Mouse (Mus musculus) heart, embryonic 10.5 days (tissue): ENCODE results near the gene Gm20388. TPM values are rescaled to one million over a fixed set of nuclear protein-coding genes. Genes with fewer than 3 reads are reported as not detected.

Experiments used
- DNase-seq: peaks from one replicate; pipeline ENCODE4 v3.0.0-alpha.2; 2017; ENCODE audit warnings: low spot score
- H3K27ac ChIP-seq: fragments of 300-500 bp; sonication (generic); 2 replicates; pipeline ENCODE4 v1.5.1; 2016; ENCODE audit warnings: mild to moderate bottlenecking
- H3K27me3 ChIP-seq: fragments of 300-500 bp; sonication (generic); 2 replicates; pipeline ENCODE4 v1.6.1; 2016; ENCODE audit warnings: mild to moderate bottlenecking; ENCODE audit not compliant: poor library complexity, insufficient read depth, severe bottlenecking
- H3K36me3 ChIP-seq: fragments of 300-500 bp; sonication (generic); 2 replicates; pipeline ENCODE4 v1.6.1; 2016; ENCODE audit warnings: mild to moderate bottlenecking, moderate library complexity
- H3K4me1 ChIP-seq: fragments of 300-500 bp; sonication (generic); 2 replicates; pipeline ENCODE4 v1.6.1; 2016; ENCODE audit warnings: mild to moderate bottlenecking
- H3K4me3 ChIP-seq: fragments of 300-500 bp; sonication (generic); 2 replicates; pipeline ENCODE4 v1.5.1; 2016; ENCODE audit warnings: mild to moderate bottlenecking, moderate library complexity
- H3K9me3 ChIP-seq: fragments of 300-500 bp; sonication (generic); 2 replicates; pipeline ENCODE4 v1.6.1; 2016; ENCODE audit warnings: mild to moderate bottlenecking, moderate library complexity
- WGBS: fragments of 180-500 bp; shearing (Covaris S2); methylation state at CpG from one replicate; pipeline ENCODE4 v1.1.7; 2016; 5-methylcytosine and 5-hydroxymethylcytosine counted together
- polyA plus RNA-seq: library from polyadenylated mRNA; unstranded; fragments of >200 nt; fragmentation: Nextera tagmentation; extraction: Ambion mirVana; gene quantifications from 2 replicates; pipeline ENCODE4 v1.2.1, GENCODE M21; 2016

Gene Gm20388
- polyA plus RNA-seq, 1 experiment from 2014 or later: 4.5 TPM

DNA sequence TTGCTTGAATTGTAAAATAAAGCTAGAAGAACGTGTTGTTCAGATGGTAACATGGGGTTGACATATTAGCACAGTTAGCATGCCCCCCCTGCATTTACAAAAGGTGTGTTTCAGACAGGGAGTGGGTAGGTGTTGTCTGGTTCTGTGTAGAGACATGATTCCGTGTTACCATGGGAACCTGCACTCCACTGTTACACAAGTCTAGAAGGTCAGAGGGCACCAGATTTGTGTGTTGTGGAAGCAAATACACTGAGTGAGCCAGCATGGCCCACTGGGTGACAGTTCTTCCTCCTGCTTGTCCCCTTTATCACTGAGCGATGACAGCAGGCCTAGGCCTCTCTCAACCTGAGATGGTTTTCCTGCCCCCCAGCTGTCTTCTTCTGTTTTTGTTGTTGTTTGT lies 2085.3 kb downstream of the Gm20388 start:
- Histone ChIP-seq H3K27me3 (no peaks in the 10 kb centered on the region), H3K27ac (no peak overlapping the region), H3K36me3 (peaks cover 82% of the 10 kb centered on the region), H3K9me3 (no peaks in the 10 kb centered on the region), H3K4me3 (no peak overlapping the region), H3K4me1 (peaks cover 14% of the 10 kb centered on the region)
- DNase-seq: no peak
- WGBS: 77% methylated on average over 3 of the region's 3 CpGs

DNA sequence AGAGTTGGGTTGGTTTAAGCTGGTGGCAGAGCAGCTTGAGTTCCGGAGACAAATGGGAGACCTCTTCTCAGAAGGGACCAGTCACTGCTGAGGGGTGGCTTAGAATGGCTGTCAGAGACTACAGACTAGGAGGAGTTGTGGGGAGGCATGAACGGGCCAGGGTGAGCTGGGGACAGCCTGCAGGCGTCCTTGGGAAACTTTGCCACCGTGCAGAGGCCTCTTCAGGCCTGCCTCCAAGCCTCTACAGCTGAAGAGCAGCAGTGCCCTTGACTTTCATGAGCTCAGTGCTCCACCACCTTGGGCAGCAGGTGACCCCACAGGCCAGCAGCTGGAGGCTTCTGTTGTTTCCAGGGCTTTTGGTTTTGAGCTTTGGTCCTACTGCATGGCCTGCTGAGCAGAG lies 2088.0 kb downstream of the Gm20388 start:
- Histone ChIP-seq H3K4me1 (peaks cover 20% of the 10 kb centered on the region), H3K4me3 (no peak overlapping the region), H3K9me3 (no peaks in the 10 kb centered on the region), H3K27me3 (no peaks in the 10 kb centered on the region), H3K27ac (no peak overlapping the region), H3K36me3 (peaks cover 81% of the 10 kb centered on the region)
- WGBS: 86% methylated on average over 4 of the region's 4 CpGs
- no peak for DNase-seq

DNA sequence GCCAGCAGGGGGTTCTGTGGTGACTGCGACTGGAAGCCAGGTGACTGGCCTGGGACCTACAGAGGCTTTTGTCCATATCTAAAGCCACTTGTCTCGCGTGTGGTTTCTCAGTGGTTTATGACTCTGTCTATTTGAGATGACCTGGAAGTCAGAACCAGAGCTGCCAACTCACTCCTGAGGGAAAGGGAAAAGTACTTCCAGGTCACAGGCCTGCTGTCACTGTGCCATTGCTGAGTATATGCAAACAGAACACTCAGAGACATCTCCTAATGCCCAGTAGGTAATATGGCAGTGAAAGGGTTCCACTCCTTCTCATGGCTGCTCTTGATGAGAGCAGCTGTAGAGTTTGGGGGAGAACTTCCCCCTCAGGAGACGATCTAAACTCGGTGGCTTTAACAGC lies 2088.6 kb downstream of the Gm20388 start:
- Histone ChIP-seq H3K36me3 (peaks cover 83% of the 10 kb centered on the region), H3K27me3 (no peaks in the 10 kb centered on the region), H3K27ac (no peak overlapping the region), H3K9me3 (no peaks in the 10 kb centered on the region), H3K4me3 (no peak overlapping the region), H3K4me1 (peaks cover 23% of the 10 kb centered on the region)
- DNase-seq: no peak
- WGBS: 86% methylated on average over 5 of the region's 5 CpGs

DNA sequence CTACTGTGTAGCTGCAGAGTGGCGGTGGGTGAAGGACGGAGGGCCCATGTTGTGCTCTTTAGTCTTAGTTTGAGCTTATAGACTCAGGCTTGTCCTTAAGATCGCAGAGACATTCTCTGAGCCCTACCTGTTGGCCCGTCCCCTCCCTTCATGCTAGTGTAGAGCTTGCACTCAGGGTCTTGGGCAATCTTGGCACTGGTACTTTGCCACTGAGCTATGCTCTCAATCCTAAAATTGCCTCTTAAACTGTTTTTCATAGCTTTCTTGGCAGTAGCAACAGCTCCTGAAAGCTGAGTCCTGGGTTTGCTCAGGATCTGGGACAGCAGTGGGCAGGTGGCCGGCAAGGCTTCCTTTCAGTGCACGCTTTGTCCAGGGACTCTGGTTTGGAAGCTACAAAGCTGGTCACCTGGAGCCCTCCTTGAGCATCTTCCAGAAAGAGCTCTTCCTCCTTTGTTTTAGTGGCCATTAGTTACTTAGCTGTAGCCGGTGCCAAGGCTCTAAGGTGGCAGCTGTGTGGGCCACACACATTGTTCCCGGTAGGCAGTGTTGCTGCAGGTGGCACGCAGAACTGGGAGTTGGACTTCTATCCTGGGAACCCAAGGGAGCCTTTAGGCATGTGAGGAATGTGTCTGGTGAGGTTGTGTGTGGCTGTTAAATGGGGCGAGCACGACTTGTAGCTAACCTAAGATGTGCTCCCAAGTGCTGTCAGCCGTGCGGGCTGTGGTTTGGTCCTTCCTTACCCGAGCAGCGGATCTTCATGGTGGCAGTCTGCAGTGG lies 2090.9 kb downstream of the Gm20388 start:
- no peaks in the 10 kb centered on the region for H3K27me3 ChIP-seq
- DNase-seq: no peak
- WGBS: 80% methylated on average over 15 of the region's 15 CpGs

GRCm38 (mm10) chr8:122003646-122004045 lies 2093.0 kb downstream of the Gm20388 start:
- 87% methylated on average over 8 of the region's 8 CpGs for WGBS
- no peak for DNase-seq

More for the DNA sequence above, 2090.9 kb downstream of the Gm20388 start:
- no peak overlapping the region for H3K27ac ChIP-seq
- H3K4me3 ChIP-seq: no peak overlapping the region
- H3K9me3 ChIP-seq: no peaks in the 10 kb centered on the region
- H3K36me3 ChIP-seq: peaks cover 87% of the 10 kb centered on the region
- peaks cover 12% of the 10 kb centered on the region; the same call in 1 of the 2 replicates for H3K4me1 ChIP-seq

DNA sequence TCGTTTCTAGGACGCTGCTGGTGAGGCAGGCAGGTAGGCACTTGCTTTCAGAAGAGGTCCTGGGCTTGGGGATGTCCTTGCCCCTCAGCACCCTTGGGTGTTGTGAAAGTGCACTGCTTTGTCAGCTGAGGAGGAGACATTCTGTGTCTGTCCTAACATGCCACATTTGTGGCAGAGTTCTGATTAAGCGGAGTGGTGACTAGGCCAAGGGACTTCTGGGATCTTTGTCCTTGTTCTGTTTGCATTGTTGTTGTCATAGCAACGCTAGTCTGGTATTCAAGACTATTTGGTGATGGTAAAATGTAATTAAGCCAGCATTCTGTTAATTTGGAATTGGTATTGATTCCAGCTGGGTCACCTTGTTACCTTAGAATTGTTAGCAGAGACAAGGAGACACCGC lies 2093.5 kb downstream of the Gm20388 start:
- no peak for DNase-seq
- H3K27me3 ChIP-seq: no peaks in the 10 kb centered on the region
- no peak overlapping the region for H3K4me3 ChIP-seq
- WGBS: 86% methylated on average over 5 of the region's 5 CpGs
- H3K36me3 ChIP-seq: peaks cover 85% of the 10 kb centered on the region
- no peaks in the 10 kb centered on the region for H3K9me3 ChIP-seq
- peaks cover 27% of the 10 kb centered on the region for H3K4me1 ChIP-seq
- no peak overlapping the region for H3K27ac ChIP-seq

More at GRCm38 (mm10) chr8:122003646-122004045, 2093.0 kb downstream of the Gm20388 start:
- Histone ChIP-seq H3K4me1 (peaks cover 23% of the 10 kb centered on the region), H3K36me3 (peaks cover 85% of the 10 kb centered on the region), H3K27me3 (no peaks in the 10 kb centered on the region), H3K27ac (no peak overlapping the region), H3K4me3 (no peak overlapping the region), H3K9me3 (no peaks in the 10 kb centered on the region)

GRCm38 (mm10) chr8:122005422-122006204 lies 2095.0 kb downstream of the Gm20388 start:
- DNase-seq: no peak
- H3K9me3 ChIP-seq: no peaks in the 10 kb centered on the region
- H3K27ac ChIP-seq: no peak overlapping the region
- no peak overlapping the region for H3K4me3 ChIP-seq
- H3K36me3 ChIP-seq: peaks cover 78% of the 10 kb centered on the region
- no peaks in the 10 kb centered on the region for H3K27me3 ChIP-seq
- H3K4me1 ChIP-seq: peaks cover 39% of the 10 kb centered on the region
- WGBS: 90% methylated on average over 25 of the region's 25 CpGs

GRCm38 (mm10) chr8:122006688-122007484 lies 2096.2 kb downstream of the Gm20388 start:
- 86% methylated on average over 13 of the region's 13 CpGs for WGBS
- H3K9me3 ChIP-seq: no peaks in the 10 kb centered on the region
- H3K27me3 ChIP-seq: no peaks in the 10 kb centered on the region
- peaks cover 44% of the 10 kb centered on the region for H3K4me1 ChIP-seq
- no peak for DNase-seq
- H3K4me3 ChIP-seq: no peak overlapping the region
- H3K36me3 ChIP-seq: peaks cover 65% of the 10 kb centered on the region
- H3K27ac ChIP-seq: no peak overlapping the region

DNA sequence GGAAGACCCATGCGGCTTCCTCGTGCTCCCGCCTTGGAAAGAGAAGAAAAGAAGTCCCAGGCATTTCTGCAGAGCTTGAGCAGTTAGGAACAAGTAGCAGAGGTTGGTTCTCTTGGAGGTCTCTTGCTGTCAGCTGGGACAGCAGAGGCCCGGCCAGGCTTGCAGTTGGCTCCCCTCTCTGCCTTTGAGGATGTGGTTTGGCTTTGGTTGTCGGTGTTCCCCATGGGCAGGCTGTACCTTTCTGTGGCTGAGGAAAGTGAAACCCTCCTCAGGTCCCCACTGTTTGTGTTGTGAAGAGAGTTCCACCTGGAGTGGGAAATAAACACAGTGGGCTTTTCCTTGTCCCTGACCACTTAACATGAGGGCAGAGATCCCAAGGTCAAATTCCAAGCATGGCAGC lies 2097.8 kb downstream of the Gm20388 start:
- Histone ChIP-seq H3K9me3 (no peaks in the 10 kb centered on the region), H3K27ac (no peak overlapping the region)
- WGBS: 85% methylated on average over 5 of the region's 5 CpGs

GRCm38 (mm10) chr8:122010638-122011037 lies 2100.0 kb downstream of the Gm20388 start:
- Histone ChIP-seq H3K27me3 (no peaks in the 10 kb centered on the region), H3K4me3 (no peak overlapping the region), H3K36me3 (peaks cover 57% of the 10 kb centered on the region), H3K4me1 (peaks cover 64% of the 10 kb centered on the region), H3K27ac (peak overlapping the region; percentile 63), H3K9me3 (no peaks in the 10 kb centered on the region)
- DNase-seq: no peak
- WGBS: 68% methylated on average over 5 of the region's 5 CpGs

More for the DNA sequence above, 2097.8 kb downstream of the Gm20388 start:
- DNase-seq: no peak
- H3K27me3 ChIP-seq: no peaks in the 10 kb centered on the region
- peaks cover 59% of the 10 kb centered on the region for H3K36me3 ChIP-seq
- peaks cover 49% of the 10 kb centered on the region for H3K4me1 ChIP-seq
- H3K4me3 ChIP-seq: no peak overlapping the region

- no peaks in the 10 kb centered on the region for H3K27me3 ChIP-seq
- peak overlapping the region; percentile 63 for H3K27ac ChIP-seq
- H3K36me3 ChIP-seq: peaks cover 57% of the 10 kb centered on the region
- peaks cover 67% of the 10 kb centered on the region for H3K4me1 ChIP-seq
- no peak for DNase-seq
- H3K9me3 ChIP-seq: no peaks in the 10 kb centered on the region
- 44% methylated on average over 7 of the region's 7 CpGs for WGBS
- no peak overlapping the region for H3K4me3 ChIP-seq
These were observed 2100.5 kb downstream of the Gm20388 start for GRCm38 (mm10) chr8:122011066-122011588.

DNA sequence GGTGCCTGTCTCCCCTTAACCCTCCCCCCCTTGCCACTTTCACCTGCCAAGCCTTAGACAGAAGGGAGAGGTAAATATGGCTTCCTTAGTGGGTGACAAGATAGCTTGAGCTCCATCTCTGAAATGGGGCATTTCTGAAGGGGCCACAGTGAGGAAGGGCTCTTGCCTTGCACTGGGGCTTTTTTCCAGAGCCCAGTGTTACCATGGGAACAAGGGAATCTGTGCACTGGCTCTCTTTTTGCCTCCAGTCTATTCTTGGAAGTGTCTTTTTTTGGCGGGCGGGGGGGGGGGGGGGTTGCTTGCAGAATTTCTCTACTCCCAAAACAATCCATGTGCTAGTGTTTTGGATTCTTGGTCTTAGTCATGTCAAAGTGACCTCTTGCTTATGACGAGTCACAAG lies 2104.0 kb downstream of the Gm20388 start:
- Histone ChIP-seq H3K27ac (peak overlapping the region; percentile 4; the same call in 1 of the 2 replicates), H3K4me3 (no peak overlapping the region), H3K27me3 (no peaks in the 10 kb centered on the region), H3K36me3 (peaks cover 47% of the 10 kb centered on the region), H3K4me1 (peaks cover 77% of the 10 kb centered on the region), H3K9me3 (no peaks in the 10 kb centered on the region)
- WGBS: 44% methylated on average over 3 of the region's 3 CpGs
- no peak for DNase-seq
